Mouse (Mus musculus): ENCODE data around the gene Slc9a8.
A peak's percentile ranks its signal among the peaks of the same experiment; 100 is the strongest.

- TF ChIP-seq POLR2A (IDR thresholded peaks at IDR 0.05; ENCODE audit: insufficient read length, low read depth) (peak; percentile 23), MYOD1 (IDR thresholded peaks at IDR 0.05; ENCODE audit: control insufficient read depth in 1 of 3, insufficient read length in 2 of 3, low read depth in 2 of 3) (no peak), MAX (IDR thresholded peaks at IDR 0.05; ENCODE audit: low read depth) (no peak), E2F4 (IDR thresholded peaks at IDR 0.05; ENCODE audit: insufficient read depth) (no peak), CEBPB (IDR thresholded peaks at IDR 0.05; ENCODE audit: insufficient read depth, poor library complexity, severe bottlenecking) (no peak), REST (IDR thresholded peaks at IDR 0.05; ENCODE audit: insufficient read depth, insufficient read length) (no peak), MYOG (IDR thresholded peaks at IDR 0.05; ENCODE audit: control insufficient read depth in 1 of 3, insufficient read depth in 1 of 3, insufficient read length in 2 of 3, low read depth in 2 of 3) (no peak), USF1 (IDR thresholded peaks at IDR 0.05; ENCODE audit: low read depth) (no peak)
These were observed 82.4 kb downstream of the Slc9a8 start for GRCm38 (mm10) chr2:167503896-167504349.

Measured in myocyte (in vitro differentiated cells).